Mouse (Mus musculus) CH12.LX (cell line): ENCODE results near the gene Olfr631.

Experiments
- CTCF ChIP-seq, 2 experiments: IDR thresholded peaks in 1 of 2; conservative IDR thresholded peaks in 1 of 2; 2 replicates each; pipeline ENCODE4 v1.5.1; 2011 to 2012; ENCODE audit warnings: low read depth in 2 of 2, low read length in 2 of 2, improper control_type of control experiment in 1 of 2, inconsistent platforms in 1 of 2, mild to moderate bottlenecking in 1 of 2, moderate library complexity in 1 of 2
- EP300 ChIP-seq: IDR thresholded peaks from 2 replicates; pipeline ENCODE4 v1.6.1; 2011; ENCODE audit warnings: low read length, improper control_type of control experiment
- JUND ChIP-seq: conservative IDR thresholded peaks from 2 replicates; pipeline ENCODE4 v1.6.1; 2011; ENCODE audit warnings: low read depth, low read length, improper control_type of control experiment
- MEF2A ChIP-seq: IDR thresholded peaks from 2 replicates; pipeline ENCODE4 v1.6.1; 2014; ENCODE audit warnings: low read depth, mild to moderate bottlenecking, inconsistent platforms, low read length, improper control_type of control experiment, borderline replicate concordance
- PAX5 ChIP-seq: IDR thresholded peaks from 2 replicates; pipeline ENCODE4 v1.6.1; 2012; ENCODE audit warnings: low read length, inconsistent platforms, mixed read lengths
- POLR2A ChIP-seq: IDR thresholded peaks from 2 replicates; pipeline ENCODE4 v1.6.1; 2011; ENCODE audit warnings: low read depth, mild to moderate bottlenecking, improper control_type of control experiment, low read length
- TBP ChIP-seq: conservative IDR thresholded peaks from 2 replicates; pipeline ENCODE4 v1.6.1; 2011; ENCODE audit warnings: low read depth, low read length, improper control_type of control experiment

GRCm38 (mm10) chr7:103910047-103910446 lies 18.6 kb upstream of the Olfr631 start:
- TF ChIP-seq JUND (no peak), POLR2A (no peak), CTCF (conservative IDR thresholded peaks at IDR 0.05 in 1 of 2, IDR thresholded peaks at IDR 0.05 in 1 of 2; ENCODE audit: low read depth in 2 of 2, low read length in 2 of 2) (no peak), MEF2A (no peak), TBP (no peak), PAX5 (no peak), EP300 (no peak)
